Mouse (Mus musculus) kidney, postnatal 0 days (tissue): ENCODE data around the gene Zfp992. TPM values are rescaled to one million over a fixed set of nuclear protein-coding genes. Genes with fewer than 3 reads are reported as not detected.
"Not testable (repeated sequence)": the region's sequence is repeated elsewhere in the genome, so short reads cannot be mapped to it uniquely, and the experiment has no call there.

ENCODE experiments used
- ATAC-seq: fragments of 200-750 bp; cut with Nextera tagmentation; replicated peaks from 2 replicates; pipeline ENCODE4 v1.8.0; 2017; ENCODE audit warnings: low read depth, moderate number of reproducible peaks, moderate TSS enrichment, moderate library complexity; ENCODE audit not compliant: low FRiP score
- DNase-seq: peaks from one replicate; pipeline ENCODE4 v3.0.0-alpha.2; 2016; ENCODE audit warnings: low spot score
- H3K27ac ChIP-seq: fragments of 300-500 bp; sonication (generic); 2 replicates; pipeline ENCODE4 v1.5.1; 2014; ENCODE audit warnings: mild to moderate bottlenecking
- H3K27me3 ChIP-seq: fragments of 300-500 bp; sonication (generic); 2 replicates; pipeline ENCODE4 v1.6.1; 2014; ENCODE audit warnings: low read length, mixed read lengths; ENCODE audit not compliant: insufficient read depth
- H3K36me3 ChIP-seq: fragments of 300-500 bp; sonication (generic); 2 replicates; pipeline ENCODE4 v1.6.1; 2014; ENCODE audit warnings: low read length, mixed read lengths; ENCODE audit not compliant: insufficient read depth
- H3K4me1 ChIP-seq: fragments of 300-500 bp; sonication (generic); replicated peaks from 2 replicates; pipeline ENCODE4 v1.6.1; 2014; ENCODE audit warnings: antibody characterized with exemption, low read length, mixed read lengths; ENCODE audit not compliant: insufficient read depth
- H3K4me2 ChIP-seq: fragments of 300-500 bp; sonication (generic); 2 replicates; pipeline ENCODE4 v1.6.1; 2014; ENCODE audit warnings: mild to moderate bottlenecking, low read length, moderate library complexity, mixed read lengths
- H3K4me3 ChIP-seq: fragments of 300-500 bp; sonication (generic); replicated peaks from 2 replicates; pipeline ENCODE4 v1.5.1; 2014; ENCODE audit warnings: low read depth, low read length
- H3K9ac ChIP-seq: fragments of 300-500 bp; sonication (generic); 2 replicates; pipeline ENCODE4 v1.6.1; 2014; ENCODE audit warnings: low read depth, low read length
- H3K9me3 ChIP-seq: fragments of 300-500 bp; sonication (generic); replicated peaks from 2 replicates; pipeline ENCODE4 v1.6.1; 2016; ENCODE audit warnings: low read length, inconsistent platforms, mixed read lengths
- CTCF ChIP-seq: IDR thresholded peaks from 2 replicates; pipeline ENCODE4 v1.5.1; 2016; ENCODE audit warnings: antibody characterized with exemption, low read depth, mild to moderate bottlenecking, moderate library complexity
- WGBS: fragments of 180-500 bp; shearing (Covaris S2); extraction: QIAGEN DNeasy Blood & Tissue Kit; methylation state at CpG from one replicate; pipeline ENCODE4 v1.1.7; 2014; 5-methylcytosine and 5-hydroxymethylcytosine counted together
- polyA plus RNA-seq: library from polyadenylated mRNA; unstranded; fragments of >200 nt; fragmentation: Nextera tagmentation; extraction: Ambion mirVana; gene quantifications from 2 replicates; pipeline ENCODE4 v1.2.1, GENCODE M21; 2015

The Zfp992 gene
- polyA plus RNA-seq, 1 experiment from 2014 or later, result 2.9 TPM

- DNase-seq (no peak), ATAC-seq (no peak)
- no peak for TF ChIP-seq CTCF
- Histone ChIP-seq H3K27ac (no peak overlapping the region), H3K9me3 (peaks cover 21% of the 10 kb centered on the region), H3K4me3 (no peak overlapping the region), H3K4me1 (no peaks in the 10 kb centered on the region), H3K4me2 (no peak overlapping the region), H3K9ac (no peak overlapping the region), H3K27me3 (no peaks in the 10 kb centered on the region), H3K36me3 (no peaks in the 10 kb centered on the region)
- WGBS, result 55% methylated on average over 1 of the region's 1 CpGs
These were observed 67.7 kb downstream of the Zfp992 start for GRCm38 (mm10) chr4:146516474-146516873.

- not testable (repeated sequence) for DNase-seq, H3K4me1 ChIP-seq, H3K4me2 ChIP-seq, H3K27ac ChIP-seq, H3K9ac ChIP-seq, ATAC-seq, H3K4me3 ChIP-seq, H3K36me3 ChIP-seq, H3K27me3 ChIP-seq
- WGBS, result 58% methylated on average over 2 of the region's 2 CpGs
- H3K9me3 ChIP-seq, result peaks cover 22% of the 10 kb centered on the region
These were observed 68.3 kb downstream of the Zfp992 start for GRCm38 (mm10) chr4:146517150-146517549.

Other genes starting within 250 kb of the Zfp992 start
- gene Zfp981, start 53.0 kb downstream of the Zfp992 start, polyA plus RNA-seq, result 0.07 and 0.08 TPM in 2 replicates
- 0.99 and 1.8 TPM in 2 replicates for gene Zfp993, start 161.9 kb downstream of the Zfp992 start, polyA plus RNA-seq